Mouse (Mus musculus): ENCODE data around the gene Atp9a. TPM values are rescaled to one million over a fixed set of nuclear protein-coding genes. Genes with fewer than 3 reads are reported as not detected.
"Not testable (repeated sequence)": the region's sequence is repeated elsewhere in the genome, so short reads cannot be mapped to it uniquely, and the experiment has no call there.

Atp9a gene
- polyA plus RNA-seq, 1 experiment from 2014 or later, result 24.1 TPM

GRCm38 (mm10) chr2:168765065-168765681, 23.0 kb upstream of the Atp9a start:
- Histone ChIP-seq H3K4me3 (ENCODE audit: low read depth, low read length) (peak overlapping the region; percentile 43), H3K36me3 (ENCODE audit: control insufficient read depth, insufficient read depth, low read length) (no peaks in the 10 kb centered on the region), H3K27ac (replicated peaks) (no peak overlapping the region), H3K27me3 (ENCODE audit: control insufficient read depth, insufficient read depth, low read length) (peaks cover 22% of the 10 kb centered on the region; the same call in 1 of the 2 replicates), H3K4me1 (replicated peaks; ENCODE audit: control insufficient read depth, insufficient read depth) (peaks cover 8% of the 10 kb centered on the region), H3K9ac (ENCODE audit: low read length) (no peak overlapping the region), H3K9me3 (ENCODE audit: control insufficient read depth, low read length) (no peaks in the 10 kb centered on the region), H3K4me2 (replicated peaks; ENCODE audit: low read depth) (peak overlapping the region; percentile 67)
- ATAC-seq (ENCODE audit: low FRiP score, low TSS enrichment) (peak; percentile 67; the same call in 1 of the 2 replicates), DNase-seq (ENCODE audit: low spot score) (peak; percentile 77)
- WGBS, result 2% methylated on average over 32 of the region's 32 CpGs
- peak; percentile 73 for TF ChIP-seq CTCF (IDR thresholded peaks at IDR 0.05; ENCODE audit: low read depth)
- no peak for TF ChIP-seq EP300 (optimal IDR thresholded peaks at IDR 0.05)

GRCm38 (mm10) chr2:168764460-168764867, 22.3 kb upstream of the Atp9a start:
- Histone ChIP-seq H3K4me3 (ENCODE audit: low read depth, low read length) (no peak overlapping the region), H3K27ac (replicated peaks) (no peak overlapping the region), H3K27me3 (ENCODE audit: control insufficient read depth, insufficient read depth, low read length) (peaks cover 22% of the 10 kb centered on the region; the same call in 1 of the 2 replicates), H3K4me1 (replicated peaks; ENCODE audit: control insufficient read depth, insufficient read depth) (peaks cover 8% of the 10 kb centered on the region), H3K4me2 (replicated peaks; ENCODE audit: low read depth) (no peak overlapping the region), H3K9me3 (ENCODE audit: control insufficient read depth, low read length) (no peaks in the 10 kb centered on the region), H3K36me3 (ENCODE audit: control insufficient read depth, insufficient read depth, low read length) (no peaks in the 10 kb centered on the region), H3K9ac (ENCODE audit: low read length) (no peak overlapping the region)
- WGBS, result 39% methylated on average over 9 of the region's 9 CpGs
- TF ChIP-seq CTCF (IDR thresholded peaks at IDR 0.05; ENCODE audit: low read depth), result no peak
- TF ChIP-seq EP300 (optimal IDR thresholded peaks at IDR 0.05), result no peak
- no peak for ATAC-seq (ENCODE audit: low FRiP score, low TSS enrichment)
- no peak for DNase-seq (ENCODE audit: low spot score)

- WGBS, result 44% methylated on average over 7 of the region's 7 CpGs
- H3K27me3 ChIP-seq (ENCODE audit: control insufficient read depth, insufficient read depth, low read length), result peaks cover 22% of the 10 kb centered on the region; the same call in 1 of the 2 replicates
- no peak for ATAC-seq (ENCODE audit: low FRiP score, low TSS enrichment)
- H3K9me3 ChIP-seq (ENCODE audit: control insufficient read depth, low read length), result no peaks in the 10 kb centered on the region
- DNase-seq (ENCODE audit: low spot score), result no peak
- no peak overlapping the region for H3K4me2 ChIP-seq (replicated peaks; ENCODE audit: low read depth)
- no peaks in the 10 kb centered on the region for H3K36me3 ChIP-seq (ENCODE audit: control insufficient read depth, insufficient read depth, low read length)
- H3K9ac ChIP-seq (ENCODE audit: low read length), result no peak overlapping the region
- TF ChIP-seq CTCF (IDR thresholded peaks at IDR 0.05; ENCODE audit: low read depth) (no peak), EP300 (optimal IDR thresholded peaks at IDR 0.05) (no peak)
- H3K4me3 ChIP-seq (ENCODE audit: low read depth, low read length), result no peak overlapping the region
- H3K4me1 ChIP-seq (replicated peaks; ENCODE audit: control insufficient read depth, insufficient read depth), result peaks cover 8% of the 10 kb centered on the region
- no peak overlapping the region for H3K27ac ChIP-seq (replicated peaks)
Measured at GRCm38 (mm10) chr2:168763785-168764184, 21.6 kb upstream of the Atp9a start.

GRCm38 (mm10) chr2:168762411-168762815, 20.2 kb upstream of the Atp9a start:
- DNase-seq (ENCODE audit: low spot score) (no peak), ATAC-seq (ENCODE audit: low FRiP score, low TSS enrichment) (no peak)
- TF ChIP-seq CTCF (IDR thresholded peaks at IDR 0.05; ENCODE audit: low read depth), result no peak
- no peak for TF ChIP-seq EP300 (optimal IDR thresholded peaks at IDR 0.05)
- H3K27ac ChIP-seq (replicated peaks), result no peak overlapping the region
- no peaks in the 10 kb centered on the region for H3K36me3 ChIP-seq (ENCODE audit: control insufficient read depth, insufficient read depth, low read length)
- peaks cover 22% of the 10 kb centered on the region; the same call in 1 of the 2 replicates for H3K27me3 ChIP-seq (ENCODE audit: control insufficient read depth, insufficient read depth, low read length)
- 8% methylated on average over 12 of the region's 12 CpGs for WGBS
- 0 out of 2 replicates have a peak overlapping the region, but pooled peaks have one; percentile 19 for H3K9ac ChIP-seq (ENCODE audit: low read length)
- no peak overlapping the region for H3K4me2 ChIP-seq (replicated peaks; ENCODE audit: low read depth)
- no peak overlapping the region for H3K4me3 ChIP-seq (ENCODE audit: low read depth, low read length)
- H3K4me1 ChIP-seq (replicated peaks; ENCODE audit: control insufficient read depth, insufficient read depth), result peaks cover 8% of the 10 kb centered on the region
- no peaks in the 10 kb centered on the region for H3K9me3 ChIP-seq (ENCODE audit: control insufficient read depth, low read length)

- DNase-seq (ENCODE audit: low spot score) (no peak), ATAC-seq (ENCODE audit: low FRiP score, low TSS enrichment) (no peak)
- Histone ChIP-seq H3K4me3 (ENCODE audit: low read depth, low read length) (no peak overlapping the region), H3K4me1 (replicated peaks; ENCODE audit: control insufficient read depth, insufficient read depth) (peaks cover 8% of the 10 kb centered on the region), H3K27ac (replicated peaks) (no peak overlapping the region), H3K4me2 (replicated peaks; ENCODE audit: low read depth) (no peak overlapping the region), H3K27me3 (ENCODE audit: control insufficient read depth, insufficient read depth, low read length) (peaks cover 20% of the 10 kb centered on the region; the same call in 1 of the 2 replicates), H3K9me3 (ENCODE audit: control insufficient read depth, low read length) (no peaks in the 10 kb centered on the region), H3K9ac (ENCODE audit: low read length) (0 out of 2 replicates have a peak overlapping the region, but pooled peaks have one; percentile 19), H3K36me3 (ENCODE audit: control insufficient read depth, insufficient read depth, low read length) (no peaks in the 10 kb centered on the region)
- WGBS, result 18% methylated on average over 4 of the region's 4 CpGs
- TF ChIP-seq EP300 (optimal IDR thresholded peaks at IDR 0.05), result no peak
- no peak for TF ChIP-seq CTCF (IDR thresholded peaks at IDR 0.05; ENCODE audit: low read depth)
Measured at GRCm38 (mm10) chr2:168761954-168762353, 19.7 kb upstream of the Atp9a start.

GRCm38 (mm10) chr2:168761141-168761540, 18.9 kb upstream of the Atp9a start:
- no peak for DNase-seq (ENCODE audit: low spot score)
- no peak overlapping the region for H3K9ac ChIP-seq (ENCODE audit: low read length)

GRCm38 (mm10) chr2:168744406-168744805, 2.2 kb upstream of the Atp9a start:
- not testable (repeated sequence) for H3K9ac ChIP-seq (ENCODE audit: low read length); ATAC-seq (ENCODE audit: low FRiP score, low TSS enrichment); H3K4me2 ChIP-seq (replicated peaks; ENCODE audit: low read depth); H3K4me3 ChIP-seq (ENCODE audit: low read depth, low read length); H3K9me3 ChIP-seq (ENCODE audit: control insufficient read depth, low read length); H3K36me3 ChIP-seq (ENCODE audit: control insufficient read depth, insufficient read depth, low read length); H3K4me1 ChIP-seq (replicated peaks; ENCODE audit: control insufficient read depth, insufficient read depth); H3K27ac ChIP-seq (replicated peaks); DNase-seq (ENCODE audit: low spot score); H3K27me3 ChIP-seq (ENCODE audit: control insufficient read depth, insufficient read depth, low read length)
- WGBS, result 87% methylated on average over 10 of the region's 10 CpGs

More at GRCm38 (mm10) chr2:168761141-168761540, 18.9 kb upstream of the Atp9a start:
- Histone ChIP-seq H3K4me1 (replicated peaks; ENCODE audit: control insufficient read depth, insufficient read depth) (peaks cover 5% of the 10 kb centered on the region), H3K9me3 (ENCODE audit: control insufficient read depth, low read length) (no peaks in the 10 kb centered on the region), H3K4me3 (ENCODE audit: low read depth, low read length) (no peak overlapping the region), H3K27ac (replicated peaks) (no peak overlapping the region), H3K4me2 (replicated peaks; ENCODE audit: low read depth) (no peak overlapping the region), H3K27me3 (ENCODE audit: control insufficient read depth, insufficient read depth, low read length) (peaks cover 15% of the 10 kb centered on the region; the same call in 1 of the 2 replicates), H3K36me3 (ENCODE audit: control insufficient read depth, insufficient read depth, low read length) (no peaks in the 10 kb centered on the region)
- WGBS, result 72% methylated on average over 9 of the region's 9 CpGs
- TF ChIP-seq CTCF (IDR thresholded peaks at IDR 0.05; ENCODE audit: low read depth) (no peak), EP300 (optimal IDR thresholded peaks at IDR 0.05) (no peak)
- no peak for ATAC-seq (ENCODE audit: low FRiP score, low TSS enrichment)

Data from stomach, postnatal 0 days (tissue).